Mouse (Mus musculus) small intestine, adult 2 months (tissue): ENCODE data around the gene Ankrd11. TPM values are rescaled to one million over a fixed set of nuclear protein-coding genes. Genes with fewer than 3 reads are reported as not detected.
A peak's percentile ranks its signal among the peaks of the same experiment; 100 is the strongest.

ENCODE experiments used
- H3K27ac ChIP-seq: fragments of 200-500 bp; 2 replicates; pipeline ENCODE4 v1.5.1; 2012; ENCODE audit warnings: low read depth, low read length, control low read depth, inconsistent platforms; ENCODE audit not compliant: insufficient read depth
- H3K27me3 ChIP-seq: fragments of 200-500 bp; 2 replicates; pipeline ENCODE4 v1.6.1; 2012; ENCODE audit warnings: mild to moderate bottlenecking, moderate library complexity, low read length, inconsistent platforms; ENCODE audit not compliant: control insufficient read depth, insufficient read depth
- H3K36me3 ChIP-seq: fragments of 200-500 bp; 2 replicates; pipeline ENCODE4 v1.6.1; 2012; ENCODE audit warnings: mild to moderate bottlenecking, low read length, control low read depth, inconsistent platforms; ENCODE audit not compliant: control insufficient read depth, insufficient read depth
- H3K4me1 ChIP-seq: fragments of 200-500 bp; 2 replicates; pipeline ENCODE4 v1.6.1; 2012; ENCODE audit warnings: low read length, inconsistent platforms, mixed read lengths; ENCODE audit not compliant: control insufficient read depth, insufficient read depth, insufficient read length
- H3K4me3 ChIP-seq: fragments of 200-500 bp; 2 replicates; pipeline ENCODE4 v1.5.1; 2012; ENCODE audit warnings: low read depth, mild to moderate bottlenecking, control low read depth, inconsistent platforms, low read length, moderate library complexity
- CTCF ChIP-seq: fragments of 200-500 bp; IDR thresholded peaks from 2 replicates; pipeline ENCODE4 v1.5.1; 2012; ENCODE audit warnings: low read depth, mild to moderate bottlenecking, control low read depth, inconsistent platforms, low read length, moderate library complexity, mixed read lengths; ENCODE audit not compliant: insufficient replicate concordance, insufficient read length; ENCODE audit errors: extremely low read depth
- POLR2A ChIP-seq: fragments of 200-500 bp; IDR thresholded peaks from 2 replicates; pipeline ENCODE4 v1.6.1; 2012; ENCODE audit warnings: low read depth, mild to moderate bottlenecking, control low read depth, inconsistent platforms, low read length, moderate library complexity
- WGBS: fragments of 180-500 bp; shearing (Covaris S2); methylation state at CpG from one replicate; pipeline ENCODE4 v1.1.7; 2018; 5-methylcytosine and 5-hydroxymethylcytosine counted together
- polyA plus RNA-seq: library from polyadenylated mRNA; depleted of rRNA; stranded (reverse); fragments of >200 nt; gene quantifications from 2 replicates; pipeline ENCODE4 v1.2.3, GENCODE M21; 2012

Ankrd11 gene
- polyA plus RNA-seq, 1 experiment, result 79.9 TPM

DNA sequence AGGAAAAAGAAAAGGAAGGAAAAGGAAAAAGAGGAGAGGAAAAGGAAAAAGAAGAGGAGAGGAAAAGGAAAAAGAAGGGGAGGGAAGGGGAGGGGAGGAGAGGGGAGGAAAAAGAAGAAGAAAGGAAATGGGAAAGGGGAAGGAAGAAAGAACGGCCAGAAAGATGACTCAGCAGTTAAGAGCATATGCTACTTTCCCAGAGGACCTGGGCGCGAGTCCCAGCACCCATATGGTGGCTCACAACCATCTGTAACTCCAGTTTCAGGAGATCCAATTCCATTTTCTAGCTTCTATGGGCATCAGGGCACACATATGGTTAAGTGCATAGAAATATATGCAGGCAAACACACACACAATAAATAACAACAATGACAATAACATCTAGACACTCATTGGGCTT is 73.9 kb downstream of the Ankrd11 start:
- peaks cover 6% of the 10 kb centered on the region; the same call in 1 of the 2 replicates for H3K36me3 ChIP-seq
- H3K4me3 ChIP-seq, result no peak overlapping the region
- H3K27ac ChIP-seq, result no peak overlapping the region
- no peaks in the 10 kb centered on the region for H3K27me3 ChIP-seq
- WGBS, result 85% methylated on average over 3 of the region's 3 CpGs
- peaks cover 16% of the 10 kb centered on the region; the same call in 1 of the 2 replicates for H3K4me1 ChIP-seq
- TF ChIP-seq CTCF (no peak), POLR2A (no peak)

DNA sequence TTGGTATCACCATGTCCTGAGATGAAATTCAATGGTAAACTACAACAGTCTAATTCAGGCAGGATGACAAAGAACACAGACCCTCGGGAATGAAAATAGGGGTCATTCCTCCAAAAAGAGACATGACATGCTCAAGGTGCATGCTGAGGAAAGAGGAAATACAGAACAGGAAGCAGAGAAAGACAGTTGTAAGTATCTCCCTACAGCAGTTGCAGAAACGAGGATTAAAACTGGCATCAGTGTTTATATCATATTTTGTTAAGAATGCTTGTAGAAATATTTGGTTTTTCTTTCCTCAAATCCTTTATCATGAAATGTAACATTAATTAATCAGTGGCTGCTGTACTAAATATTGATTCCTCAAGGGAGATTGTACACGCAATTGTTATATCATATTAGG is 75.4 kb downstream of the Ankrd11 start:
- H3K27me3 ChIP-seq, result no peaks in the 10 kb centered on the region
- WGBS, result 65% methylated on average over 3 of the region's 3 CpGs
- no peak overlapping the region for H3K4me3 ChIP-seq
- TF ChIP-seq CTCF (no peak), POLR2A (no peak)
- peaks cover 4% of the 10 kb centered on the region; the same call in 1 of the 2 replicates for H3K36me3 ChIP-seq
- peaks cover 22% of the 10 kb centered on the region; the same call in 1 of the 2 replicates for H3K4me1 ChIP-seq
- H3K27ac ChIP-seq, result no peak overlapping the region

DNA sequence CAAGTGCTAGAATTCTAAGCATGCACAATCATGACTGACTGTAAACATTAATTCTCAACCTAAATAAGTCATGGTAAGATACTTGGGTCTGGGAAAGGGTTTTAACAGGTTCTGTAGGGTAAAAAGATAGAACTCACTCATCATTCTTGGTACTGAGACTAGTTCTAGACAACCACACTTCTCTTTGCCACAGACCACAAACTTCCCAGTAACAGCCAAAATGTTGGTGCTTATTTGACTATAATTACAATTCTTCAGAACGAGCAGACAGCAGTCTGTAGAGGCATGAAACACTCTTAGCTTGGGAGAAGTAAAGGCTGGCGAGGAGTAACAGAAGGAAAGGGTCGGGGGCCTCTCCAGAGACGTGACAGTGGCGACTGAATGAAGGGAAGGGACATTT is 80.0 kb downstream of the Ankrd11 start:
- 0 out of 2 replicates have a peak, but pooled peaks cover 2% of the 10 kb centered on the region for H3K36me3 ChIP-seq
- TF ChIP-seq CTCF (no peak), POLR2A (no peak)
- WGBS, result 50% methylated on average over 5 of the region's 5 CpGs
- H3K4me1 ChIP-seq, result peaks cover 28% of the 10 kb centered on the region; the same call in 1 of the 2 replicates
- no peak overlapping the region for H3K4me3 ChIP-seq
- H3K27ac ChIP-seq, result 0 out of 2 replicates have a peak overlapping the region, but pooled peaks have one; percentile 12
- H3K27me3 ChIP-seq, result no peaks in the 10 kb centered on the region

DNA sequence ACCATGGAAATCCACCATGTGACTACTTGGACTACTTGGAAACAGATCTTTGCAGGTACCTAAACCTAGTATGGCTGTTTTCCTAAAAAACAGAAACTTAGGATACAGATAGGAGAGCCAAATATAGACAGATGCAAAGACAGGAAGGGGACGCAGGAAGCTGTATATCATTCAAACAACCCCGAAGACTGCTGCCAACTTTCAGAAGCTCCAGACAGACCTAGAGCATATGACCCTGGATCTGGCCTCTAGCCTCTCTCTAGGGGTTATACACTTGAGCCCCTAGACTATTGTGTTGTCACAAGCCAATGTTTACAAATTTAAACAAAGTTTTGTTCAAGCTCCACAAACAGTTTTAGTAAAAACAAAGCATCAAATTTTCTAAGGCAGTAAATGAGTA is 80.6 kb downstream of the Ankrd11 start:
- Histone ChIP-seq H3K27me3 (no peaks in the 10 kb centered on the region), H3K36me3 (0 out of 2 replicates have a peak, but pooled peaks cover 2% of the 10 kb centered on the region), H3K4me3 (no peak overlapping the region), H3K27ac (no peak overlapping the region), H3K4me1 (peaks cover 28% of the 10 kb centered on the region; the same call in 1 of the 2 replicates)
- no peak for TF ChIP-seq CTCF
- no peak for TF ChIP-seq POLR2A
- 8% methylated on average over 2 of the region's 2 CpGs for WGBS

DNA sequence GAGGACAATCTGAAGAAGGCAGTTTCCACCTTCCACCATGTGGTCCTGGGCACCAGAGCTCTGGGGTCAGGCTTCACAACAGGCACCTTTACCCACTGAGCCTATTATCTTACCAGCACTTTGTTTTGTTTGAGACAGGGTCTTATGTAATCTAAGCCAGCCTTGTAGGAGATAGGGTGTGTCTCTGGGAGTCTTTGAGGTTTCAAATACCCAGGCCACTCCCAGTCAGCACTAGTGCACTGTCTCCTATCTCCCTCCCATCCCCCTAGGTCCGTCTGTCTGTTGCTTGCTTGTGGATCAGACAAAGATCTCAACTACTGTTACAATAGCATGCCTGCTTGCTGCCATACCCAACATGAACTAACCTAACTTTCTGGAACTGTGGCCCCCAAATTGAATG is 81.1 kb downstream of the Ankrd11 start:
- Histone ChIP-seq H3K4me3 (no peak overlapping the region), H3K27ac (peak overlapping the region; percentile 73), H3K36me3 (peaks cover 2% of the 10 kb centered on the region; the same call in 1 of the 2 replicates), H3K4me1 (peaks cover 29% of the 10 kb centered on the region; the same call in 1 of the 2 replicates), H3K27me3 (no peaks in the 10 kb centered on the region)
- TF ChIP-seq POLR2A (no peak), CTCF (no peak)
- 6% methylated on average over 1 of the region's 1 CpGs for WGBS

DNA sequence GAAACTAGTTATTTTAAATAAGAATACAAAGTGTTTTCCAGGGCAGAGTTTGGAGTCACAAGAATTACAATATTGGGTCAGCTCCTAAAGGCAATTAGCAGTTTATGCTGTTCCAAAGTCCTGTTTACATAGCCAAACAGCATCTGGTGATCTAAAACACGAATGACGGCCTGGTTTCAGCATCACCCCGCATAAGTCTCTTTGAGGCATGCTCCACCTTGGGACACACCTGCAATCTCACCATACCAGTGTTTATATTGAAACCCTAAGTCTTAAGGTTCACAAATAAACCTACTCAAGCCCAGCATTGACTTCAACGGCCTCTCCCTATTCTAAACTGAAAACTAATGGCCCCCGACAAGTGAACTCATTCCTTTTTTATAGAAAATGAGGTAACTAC is 81.8 kb downstream of the Ankrd11 start:
- 18% methylated on average over 5 of the region's 5 CpGs for WGBS
- peaks cover 29% of the 10 kb centered on the region; the same call in 1 of the 2 replicates for H3K4me1 ChIP-seq
- no peak overlapping the region; the same call in 1 of the 2 replicates for H3K27ac ChIP-seq

DNA sequence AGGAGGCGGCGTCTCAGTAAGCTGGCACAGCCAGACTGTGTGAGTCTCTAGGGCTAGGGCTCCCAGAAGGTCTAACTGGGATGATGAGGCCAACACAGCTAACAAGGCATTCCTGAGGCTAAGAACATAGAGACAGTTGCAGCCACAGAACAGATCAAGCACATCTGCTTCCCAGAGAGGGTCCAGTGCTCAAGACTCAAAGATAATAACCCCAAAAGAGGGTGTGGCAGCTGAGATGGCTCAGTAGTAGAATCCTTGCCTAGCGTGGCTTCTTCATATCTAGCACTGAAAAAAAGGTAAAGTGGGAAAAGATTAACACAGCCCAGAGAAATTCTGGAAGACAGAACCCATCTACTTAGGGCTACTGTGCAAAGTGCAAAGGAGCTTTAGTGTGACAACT is 86.1 kb downstream of the Ankrd11 start:
- no peak overlapping the region for H3K4me3 ChIP-seq
- 78% methylated on average over 3 of the region's 3 CpGs for WGBS
- H3K36me3 ChIP-seq, result no peaks in the 10 kb centered on the region; the same call in 1 of the 2 replicates

More for the DNA sequence above, 81.8 kb downstream of the Ankrd11 start:
- no peak overlapping the region for H3K4me3 ChIP-seq
- TF ChIP-seq CTCF, result no peak
- no peak for TF ChIP-seq POLR2A
- no peaks in the 10 kb centered on the region for H3K27me3 ChIP-seq
- peaks cover 2% of the 10 kb centered on the region; the same call in 1 of the 2 replicates for H3K36me3 ChIP-seq

More for the DNA sequence above, 86.1 kb downstream of the Ankrd11 start:
- Histone ChIP-seq H3K27me3 (no peaks in the 10 kb centered on the region), H3K27ac (no peak overlapping the region), H3K4me1 (peaks cover 11% of the 10 kb centered on the region; the same call in 1 of the 2 replicates)
- no peak for TF ChIP-seq CTCF
- TF ChIP-seq POLR2A, result no peak
